Mouse (Mus musculus) embryonic fibroblast, embryonic 13.5 days (primary cell): Measurements from ENCODE around the gene Ctrb1.

Source experiments
- CTCF ChIP-seq: IDR thresholded peaks from 2 replicates; pipeline ENCODE4 v1.5.1; 2011; ENCODE audit warnings: mild to moderate bottlenecking, control low read depth, low read length, moderate library complexity, borderline replicate concordance; ENCODE audit not compliant: insufficient read depth
- POLR2A ChIP-seq: IDR thresholded peaks from 2 replicates; pipeline ENCODE4 v1.6.1; 2011; ENCODE audit warnings: low read depth, mild to moderate bottlenecking, control low read depth, low read length, moderate library complexity

- TF ChIP-seq POLR2A = no peak
- TF ChIP-seq CTCF = no peak
Observed at GRCm38 (mm10) chr8:111642496-111642895, 48.3 kb downstream of the Ctrb1 start.
